Mouse (Mus musculus): ENCODE data around the gene Brf1.

GRCm38 (mm10) chr12:113030046-113030445, 29.5 kb upstream of the Brf1 start:
- TF ChIP-seq GATA1 (IDR thresholded peaks at IDR 0.05; ENCODE audit: borderline replicate concordance, low read length) (no peak), FLI1 (IDR thresholded peaks at IDR 0.05; ENCODE audit: low read length) (no peak)
